Mouse (Mus musculus): Measurements from ENCODE around the gene Hist1h1d. TPM values are rescaled to one million over a fixed set of nuclear protein-coding genes. Genes with fewer than 3 reads are reported as not detected.
"Not testable (repeated sequence)": the region's sequence is repeated elsewhere in the genome, so short reads cannot be mapped to it uniquely, and the experiment has no call there.

Hist1h1d gene
- polyA plus RNA-seq, 1 experiment from 2014 or later, result 0.52 TPM

GRCm38 (mm10) chr13:23570261-23571021, 17.4 kb downstream of the Hist1h1d start:
- H3K36me3 ChIP-seq; H3K4me1 ChIP-seq; ATAC-seq (ENCODE audit: insufficient number of reproducible peaks, insufficient read depth, low FRiP score, low TSS enrichment, low read depth); H3K9me3 ChIP-seq; H3K27me3 ChIP-seq: not testable (repeated sequence)
- WGBS, result under 1% methylated on average over 25 of the region's 41 CpGs
- peak overlapping the region; percentile 75 for H3K4me2 ChIP-seq
- H3K9ac ChIP-seq, result peak overlapping the region; percentile 67
- H3K27ac ChIP-seq, result peak overlapping the region; percentile 96
- peak overlapping the region; percentile 54 for H3K4me3 ChIP-seq

- peak within 1 kb of the TSS; percentile 54 for H3K4me3 ChIP-seq
- H3K9ac ChIP-seq, result peak within 1 kb of the TSS; percentile 85
- WGBS, result under 1% methylated on average over 18 of the region's 18 CpGs
- no peaks in the 10 kb centered on the region for H3K27me3 ChIP-seq
- no peaks in the 10 kb centered on the region for H3K36me3 ChIP-seq
- peaks cover 9% of the 10 kb centered on the region for H3K4me1 ChIP-seq
- H3K27ac ChIP-seq, result peak within 1 kb of the TSS; percentile 96
- peak within 1 kb of the TSS; percentile 75 for H3K4me2 ChIP-seq
- H3K9me3 ChIP-seq, result no peaks in the 10 kb centered on the region
- ATAC-seq (ENCODE audit: insufficient number of reproducible peaks, insufficient read depth, low FRiP score, low TSS enrichment, low read depth), result peak; percentile 88
These were observed 18.0 kb downstream of the Hist1h1d start, which contains the start of the genes Hist1h2ae and Hist1h2bg for GRCm38 (mm10) chr13:23571022-23571503. TSS of gene Hist1h2ae (minus strand) at chr13:23571220. TSS of gene Hist1h2bg (plus strand) at chr13:23571396.

GRCm38 (mm10) chr13:23571504-23572217, 18.6 kb downstream of the Hist1h1d start:
- H3K36me3 ChIP-seq; H3K27me3 ChIP-seq; ATAC-seq (ENCODE audit: insufficient number of reproducible peaks, insufficient read depth, low FRiP score, low TSS enrichment, low read depth); H3K9me3 ChIP-seq: not testable (repeated sequence)
- Histone ChIP-seq H3K27ac (peak overlapping the region; percentile 96), H3K4me2 (peak overlapping the region; percentile 75), H3K9ac (peak overlapping the region; percentile 85), H3K4me1 (peaks cover 14% of the 10 kb centered on the region), H3K4me3 (peak overlapping the region; percentile 54)
- under 1% methylated on average over 15 of the region's 34 CpGs for WGBS

- Histone ChIP-seq H3K36me3 (no peaks in the 10 kb centered on the region), H3K9ac (peak overlapping the region; percentile 85), H3K4me2 (peak overlapping the region; percentile 75), H3K27me3 (no peaks in the 10 kb centered on the region), H3K4me1 (peaks cover 19% of the 10 kb centered on the region), H3K9me3 (no peaks in the 10 kb centered on the region), H3K27ac (peak overlapping the region; percentile 96), H3K4me3 (peak overlapping the region; percentile 54)
- 37% methylated on average over 2 of the region's 2 CpGs for WGBS
- ATAC-seq (ENCODE audit: insufficient number of reproducible peaks, insufficient read depth, low FRiP score, low TSS enrichment, low read depth), result no peak
These were observed 19.4 kb downstream of the Hist1h1d start for GRCm38 (mm10) chr13:23572218-23573033.

- not testable (repeated sequence) for H3K36me3 ChIP-seq
These were observed 20.2 kb downstream of the Hist1h1d start for GRCm38 (mm10) chr13:23573034-23573897.

GRCm38 (mm10) chr13:23573898-23574524, 20.9 kb downstream of the Hist1h1d start, which contains the start of the genes Hist1h2bf and Hist1h2ad:
TSS of gene Hist1h2bf (minus strand) at chr13:23574196.
TSS of gene Hist1h2ad (plus strand) at chr13:23574381.
- 0% methylated on average over 41 of the region's 42 CpGs for WGBS
- H3K27me3 ChIP-seq, H3K36me3 ChIP-seq, H3K9me3 ChIP-seq: not testable (repeated sequence)
- H3K4me1 ChIP-seq, result peaks cover 19% of the 10 kb centered on the region
- H3K4me2 ChIP-seq, result peak within 1 kb of the TSS; percentile 75
- H3K4me3 ChIP-seq, result peak within 1 kb of the TSS; percentile 54
- peak within 1 kb of the TSS; percentile 85 for H3K9ac ChIP-seq
- peak; percentile 87 for ATAC-seq (ENCODE audit: insufficient number of reproducible peaks, insufficient read depth, low FRiP score, low TSS enrichment, low read depth)
- peak within 1 kb of the TSS; percentile 96 for H3K27ac ChIP-seq

More at GRCm38 (mm10) chr13:23573034-23573897, 20.2 kb downstream of the Hist1h1d start:
- not testable (repeated sequence) for H3K9me3 ChIP-seq; ATAC-seq (ENCODE audit: insufficient number of reproducible peaks, insufficient read depth, low FRiP score, low TSS enrichment, low read depth); H3K27me3 ChIP-seq
- peaks cover 19% of the 10 kb centered on the region for H3K4me1 ChIP-seq
- H3K4me2 ChIP-seq, result peak overlapping the region; percentile 75
- peak overlapping the region; percentile 85 for H3K9ac ChIP-seq
- peak overlapping the region; percentile 54 for H3K4me3 ChIP-seq
- WGBS, result 11% methylated on average over 20 of the region's 20 CpGs
- peak overlapping the region; percentile 96 for H3K27ac ChIP-seq

- H3K9ac ChIP-seq, result peak overlapping the region; percentile 67
- H3K27me3 ChIP-seq; H3K9me3 ChIP-seq; ATAC-seq (ENCODE audit: insufficient number of reproducible peaks, insufficient read depth, low FRiP score, low TSS enrichment, low read depth); H3K36me3 ChIP-seq: not testable (repeated sequence)
- peak overlapping the region; percentile 96 for H3K27ac ChIP-seq
- peaks cover 19% of the 10 kb centered on the region for H3K4me1 ChIP-seq
- peak overlapping the region; percentile 75 for H3K4me2 ChIP-seq
- 0% methylated on average over 9 of the region's 39 CpGs for WGBS
- H3K4me3 ChIP-seq, result peak overlapping the region; percentile 54
These were observed 21.6 kb downstream of the Hist1h1d start for GRCm38 (mm10) chr13:23574546-23575170.

GRCm38 (mm10) chr13:23575271-23575851, 22.3 kb downstream of the Hist1h1d start, which contains the start of gene Hist1h3d:
TSS of gene Hist1h3d (plus strand) at chr13:23575763.
- under 1% methylated on average over 18 of the region's 18 CpGs for WGBS
- Histone ChIP-seq H3K9me3 (no peaks in the 10 kb centered on the region), H3K4me1 (peaks cover 15% of the 10 kb centered on the region), H3K4me2 (peak within 1 kb of the TSS; percentile 75), H3K4me3 (peak within 1 kb of the TSS; percentile 50), H3K27ac (peak within 1 kb of the TSS; percentile 92), H3K27me3 (no peaks in the 10 kb centered on the region), H3K36me3 (no peaks in the 10 kb centered on the region), H3K9ac (peak within 1 kb of the TSS; percentile 85)
- ATAC-seq (ENCODE audit: insufficient number of reproducible peaks, insufficient read depth, low FRiP score, low TSS enrichment, low read depth), result 0 out of 2 replicates have a peak, but pooled peaks have one; percentile 49

GRCm38 (mm10) chr13:23575864-23576313, 22.8 kb downstream of the Hist1h1d start:
- WGBS, result under 1% methylated on average over 14 of the region's 40 CpGs
- not testable (repeated sequence) for H3K9me3 ChIP-seq; ATAC-seq (ENCODE audit: insufficient number of reproducible peaks, insufficient read depth, low FRiP score, low TSS enrichment, low read depth); H3K27me3 ChIP-seq; H3K36me3 ChIP-seq
- Histone ChIP-seq H3K4me1 (peaks cover 18% of the 10 kb centered on the region), H3K4me3 (peak overlapping the region; percentile 50), H3K27ac (peak overlapping the region; percentile 92), H3K9ac (peak overlapping the region; percentile 85), H3K4me2 (peak overlapping the region; percentile 75)
